Mouse (Mus musculus) mesoderm, embryonic 11.5 days (tissue): ENCODE data around the gene Tgoln1.

Experiments
- DNase-seq: peaks from one replicate; pipeline ENCODE4 v3.0.0-alpha.2; 2012; ENCODE audit warnings: low read depth, low spot score

The Tgoln1 gene

GRCm38 (mm10) chr6:72593914-72594313 lies 22.9 kb downstream of the Tgoln1 start:
- no peak for DNase-seq

- DNase-seq = no peak
Observed at GRCm38 (mm10) chr6:72593011-72593803, 23.6 kb downstream of the Tgoln1 start.

GRCm38 (mm10) chr6:72590111-72590510 lies 26.7 kb downstream of the Tgoln1 start:
- no peak for DNase-seq

- DNase-seq = no peak
Observed at GRCm38 (mm10) chr6:72588307-72588706, 28.5 kb downstream of the Tgoln1 start.

- DNase-seq = no peak
Observed at GRCm38 (mm10) chr6:72586701-72587100, 30.1 kb downstream of the Tgoln1 start.

GRCm38 (mm10) chr6:72584154-72584553 lies 32.6 kb downstream of the Tgoln1 start:
- DNase-seq = no peak

GRCm38 (mm10) chr6:72583211-72583839 lies 33.5 kb downstream of the Tgoln1 start:
- no peak for DNase-seq

- DNase-seq = no peak
Observed at GRCm38 (mm10) chr6:72581625-72582382, 35.0 kb downstream of the Tgoln1 start.

- DNase-seq = no peak
Observed at GRCm38 (mm10) chr6:72576041-72576440, 40.8 kb downstream of the Tgoln1 start.

GRCm38 (mm10) chr6:72571826-72572225 lies 45.0 kb downstream of the Tgoln1 start:
- DNase-seq = no peak

GRCm38 (mm10) chr6:72570644-72571397 lies 46.0 kb downstream of the Tgoln1 start:
- no peak for DNase-seq

GRCm38 (mm10) chr6:72568736-72569135 lies 48.1 kb downstream of the Tgoln1 start:
- no peak for DNase-seq

- DNase-seq = no peak
Observed at GRCm38 (mm10) chr6:72567508-72567907, 49.3 kb downstream of the Tgoln1 start.

GRCm38 (mm10) chr6:72566044-72566443 lies 50.8 kb downstream of the Tgoln1 start:
- DNase-seq = peak; percentile 88

- DNase-seq = no peak
Observed at GRCm38 (mm10) chr6:72565506-72565905, 51.3 kb downstream of the Tgoln1 start.

GRCm38 (mm10) chr6:72562894-72563293 lies 53.9 kb downstream of the Tgoln1 start:
- DNase-seq = no peak

- no peak for DNase-seq
Observed at GRCm38 (mm10) chr6:72562486-72562885, 54.3 kb downstream of the Tgoln1 start.

GRCm38 (mm10) chr6:72560801-72561200 lies 56.0 kb downstream of the Tgoln1 start:
- no peak for DNase-seq
